Mouse (Mus musculus): ENCODE results near the gene Mcfd2.

DNA sequence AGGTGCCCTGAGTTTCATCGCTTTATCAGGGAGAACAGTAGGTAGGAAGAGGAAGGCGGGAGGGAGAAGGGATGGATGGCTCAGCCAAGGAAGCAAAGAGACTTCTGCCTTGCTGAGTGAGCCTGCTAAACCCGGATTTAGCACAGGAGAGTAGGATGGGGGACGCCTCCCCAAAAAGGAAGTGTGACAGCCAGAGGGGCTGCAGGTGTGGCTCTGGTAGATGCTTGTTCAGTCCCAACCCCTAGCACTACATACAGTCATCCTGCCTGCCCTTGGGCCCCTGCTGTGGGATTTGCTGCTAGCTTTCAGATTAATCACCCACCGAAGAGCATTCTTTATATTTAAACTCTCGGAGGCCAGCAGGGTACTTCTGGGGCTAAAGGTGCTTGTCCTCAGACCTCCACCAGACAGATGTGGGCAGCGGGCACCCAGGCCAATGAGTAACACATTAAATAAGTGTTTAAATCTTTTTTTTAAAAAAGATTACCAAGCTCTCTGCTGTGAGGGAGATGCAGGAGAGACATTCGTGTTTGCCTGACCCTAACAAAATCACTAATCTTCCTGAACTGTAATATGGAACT is 21.6 kb upstream of the Mcfd2 start:
- no peak for TF ChIP-seq CTCF (conservative IDR thresholded peaks at IDR 0.05; ENCODE audit: low read length)
- no peak for TF ChIP-seq NANOG (IDR thresholded peaks at IDR 0.05; ENCODE audit: borderline replicate concordance, low read length)
